Mouse (Mus musculus) thymus, adult 2 months (tissue): ENCODE measurements at regions not wholly inside any gene's neighbourhood (a gene's known extent, or its start where the extent isn't known, plus 50 kb on each side); places are given as distances from the start of the nearest gene placed in this dataset.

Experiments used
- CTCF ChIP-seq: fragments of 200-500 bp; IDR thresholded peaks from 2 replicates; pipeline ENCODE4 v1.5.1; 2012; ENCODE audit warnings: mild to moderate bottlenecking, control low read depth, low read length, moderate library complexity, borderline replicate concordance; ENCODE audit not compliant: control insufficient read depth, poor library complexity, insufficient read depth; ENCODE audit errors: extremely low read depth
- POLR2A ChIP-seq: fragments of 200-500 bp; IDR thresholded peaks from 2 replicates; pipeline ENCODE4 v1.6.1; 2012; ENCODE audit warnings: mild to moderate bottlenecking, low read length, control low read depth, moderate library complexity; ENCODE audit not compliant: control insufficient read depth, poor library complexity, insufficient read depth; ENCODE audit errors: extremely low read depth

- TF ChIP-seq POLR2A (no peak), CTCF (no peak)
Measured at GRCm38 (mm10) chr1:73824406-73825184, 299.7 kb downstream of the Tns1 start.
